Mouse (Mus musculus) kidney, adult 2 months (tissue): ENCODE results near the gene Tapt1.

Source experiments
- CTCF ChIP-seq: fragments of 200-500 bp; conservative IDR thresholded peaks from 2 replicates; pipeline ENCODE4 v1.5.1; 2011; ENCODE audit warnings: low read depth, mild to moderate bottlenecking, control low read depth, low read length, moderate library complexity, mixed read lengths; ENCODE audit not compliant: insufficient read depth, insufficient read length
- POLR2A ChIP-seq: fragments of 200-500 bp; IDR thresholded peaks from one replicate; pipeline ENCODE4 v1.6.1; 2011; ENCODE audit warnings: low read depth, low read length, control low read depth

- TF ChIP-seq CTCF (no peak), POLR2A (no peak)
Measured at GRCm38 (mm10) chr5:44217041-44217684, 9.3 kb downstream of the Tapt1 start.
